Mouse (Mus musculus) adrenal gland, postnatal 10 days (tissue): ENCODE data around the gene Hist1h3d. TPM values are rescaled to one million over a fixed set of nuclear protein-coding genes. Genes with fewer than 3 reads are reported as not detected.
"Not testable (repeated sequence)": the region's sequence is repeated elsewhere in the genome, so short reads cannot be mapped to it uniquely, and the experiment has no call there.

Experiments
- DNase-seq: peaks from one replicate; pipeline ENCODE4 v3.0.0; 2021; ENCODE audit warnings: mixed read lengths
- total RNA-seq, 2 experiments: library from RNA; stranded (reverse); gene quantifications; 2 replicates each; pipeline ENCODE4 v1.2.3; 2021

Hist1h3d gene
- total RNA-seq, 2 experiments from 2014 or later: 38.0 to 43.5 TPM

DNA sequence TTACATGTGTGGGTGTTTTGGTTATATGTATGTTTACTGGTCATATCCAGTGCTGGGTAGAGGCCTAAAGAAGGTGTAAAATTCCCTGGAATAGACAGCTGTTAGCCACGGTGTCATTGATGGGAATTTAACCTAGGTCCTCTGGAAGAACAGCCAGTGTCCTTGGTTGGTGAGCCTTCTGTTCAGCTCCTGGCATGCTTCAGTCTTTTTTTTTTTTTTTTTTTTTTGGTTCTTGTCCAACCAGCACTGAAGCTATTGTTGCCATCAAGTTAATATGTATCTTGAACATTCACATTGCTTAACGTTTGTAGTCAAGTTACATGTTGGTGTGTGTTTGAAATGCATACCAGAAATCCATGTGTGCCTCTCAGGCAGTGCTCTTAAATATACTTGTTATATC, 11.1 kb upstream of the Hist1h3d start:
- no peak for DNase-seq

DNA sequence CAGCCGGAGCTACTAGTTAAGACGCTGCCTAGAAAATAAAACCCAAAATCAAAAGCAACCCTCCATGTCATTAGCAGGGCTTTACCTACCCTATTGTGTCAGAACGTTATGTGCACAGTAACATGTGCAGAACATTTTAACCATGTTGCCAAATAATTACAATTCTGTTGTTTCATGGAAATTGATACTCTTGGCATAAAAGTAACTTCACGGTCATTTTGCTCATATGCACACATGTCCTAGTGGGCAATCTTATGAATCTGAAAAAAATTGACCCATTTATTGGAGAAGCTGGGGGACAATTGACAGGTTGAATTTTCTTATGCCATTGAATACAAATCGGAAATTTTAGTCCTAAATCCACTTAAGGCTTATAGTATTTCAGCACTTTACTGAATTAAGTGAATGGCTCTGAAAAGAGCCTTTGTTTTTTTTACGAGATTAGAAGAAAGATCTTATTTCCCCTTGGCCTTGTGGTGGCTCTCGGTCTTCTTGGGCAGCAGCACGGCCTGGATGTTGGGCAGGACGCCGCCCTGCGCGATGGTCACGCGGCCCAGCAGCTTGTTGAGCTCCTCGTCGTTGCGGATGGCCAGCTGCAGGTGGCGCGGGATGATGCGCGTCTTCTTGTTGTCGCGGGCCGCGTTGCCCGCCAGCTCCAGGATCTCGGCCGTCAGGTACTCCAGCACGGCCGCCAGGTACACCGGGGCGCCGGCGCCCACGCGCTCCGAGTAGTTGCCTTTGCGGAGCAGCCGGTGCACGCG, 5.1 kb upstream of the Hist1h3d start:
- not testable (repeated sequence) for DNase-seq

GRCm38 (mm10) chr13:23571022-23571503, 4.5 kb upstream of the Hist1h3d start, which contains the start of the genes Hist1h2ae and Hist1h2bg:
Gene Hist1h2ae, minus strand, starts transcription at chr13:23571220.
Gene Hist1h2bg, plus strand, starts transcription at chr13:23571396.
- peak; percentile 69 for DNase-seq

GRCm38 (mm10) chr13:23571504-23572217, 3.9 kb upstream of the Hist1h3d start:
- DNase-seq: not testable (repeated sequence)

GRCm38 (mm10) chr13:23572218-23573033, 3.1 kb upstream of the Hist1h3d start:
- DNase-seq: no peak

DNA sequence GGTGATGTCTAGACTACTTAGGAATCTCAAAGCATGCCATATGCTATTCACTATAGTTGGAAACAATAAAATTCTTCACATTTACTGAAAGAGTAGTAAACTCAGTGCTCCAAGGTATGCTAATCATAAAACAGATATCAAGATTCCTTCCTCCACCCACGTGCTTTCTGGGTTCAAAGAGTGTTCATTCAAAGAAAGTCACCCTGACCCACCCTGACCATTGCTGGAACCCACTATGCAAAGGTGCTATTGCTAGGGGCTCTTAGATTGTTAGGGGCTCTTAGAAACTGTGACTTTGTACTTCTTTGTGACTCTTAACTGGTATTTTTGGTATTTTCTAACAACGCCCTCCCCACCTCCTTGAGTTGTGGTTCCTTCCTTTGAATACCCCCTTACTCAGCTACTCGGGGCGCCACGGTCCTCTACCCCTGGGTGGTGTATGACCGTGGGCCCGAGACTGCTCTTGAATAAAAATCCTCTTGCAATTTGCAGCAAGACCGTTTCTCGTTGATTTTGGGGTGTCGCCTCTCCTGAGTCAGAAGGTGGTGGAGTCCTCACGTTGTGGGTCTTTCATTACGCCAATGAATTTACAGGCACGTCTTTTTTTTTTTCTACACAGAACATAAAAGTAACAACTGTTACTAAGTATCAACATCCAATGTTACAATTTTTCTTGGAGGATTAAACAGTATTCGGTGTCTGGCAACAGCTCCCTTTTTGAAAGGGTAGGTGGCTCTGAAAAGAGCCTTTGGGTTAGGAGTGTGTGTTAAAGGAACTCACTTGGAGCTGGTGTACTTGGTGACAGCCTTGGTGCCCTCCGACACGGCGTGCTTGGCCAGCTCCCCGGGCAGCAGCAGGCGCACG, 2.3 kb upstream of the Hist1h3d start:
- not testable (repeated sequence) for DNase-seq

DNA sequence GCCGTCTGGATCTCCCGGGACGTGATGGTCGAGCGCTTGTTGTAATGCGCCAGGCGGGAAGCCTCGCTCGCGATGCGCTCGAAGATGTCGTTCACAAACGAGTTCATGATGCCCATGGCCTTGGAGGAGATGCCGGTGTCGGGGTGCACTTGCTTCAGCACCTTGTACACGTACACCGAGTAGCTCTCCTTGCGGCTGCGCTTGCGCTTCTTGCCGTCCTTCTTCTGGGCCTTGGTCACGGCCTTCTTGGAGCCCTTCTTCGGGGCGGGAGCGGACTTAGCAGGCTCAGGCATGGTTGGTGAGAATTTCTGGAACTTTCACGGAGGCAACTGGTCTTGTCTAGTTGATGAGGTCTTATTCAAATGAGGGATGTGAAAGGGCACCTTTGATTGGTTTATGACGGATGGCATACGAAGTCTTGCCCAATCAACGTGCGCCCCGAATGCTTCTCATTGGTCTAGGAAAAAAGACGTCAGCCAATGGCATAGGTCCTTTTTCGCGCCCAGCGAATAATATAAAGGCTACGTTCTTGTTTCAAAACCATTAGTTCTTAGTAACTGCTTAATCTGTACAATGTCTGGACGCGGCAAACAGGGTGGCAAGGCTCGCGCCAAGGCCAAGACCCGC, 1.6 kb upstream of the Hist1h3d start, which contains the start of the genes Hist1h2bf and Hist1h2ad:
Hist1h2bf (minus strand) TSS at position 299 of the 627 bp plus-strand sequence.
Hist1h2ad (plus strand) TSS at position 484 of the 627 bp plus-strand sequence.
- DNase-seq: peak; percentile 88

GRCm38 (mm10) chr13:23574546-23575170, 905 bp upstream of the Hist1h3d start:
- DNase-seq: not testable (repeated sequence)

GRCm38 (mm10) chr13:23575864-23576313, 326 bp downstream of the Hist1h3d start:
- not testable (repeated sequence) for DNase-seq

GRCm38 (mm10) chr13:23576351-23576881, 853 bp downstream of the Hist1h3d start:
- DNase-seq: no peak

GRCm38 (mm10) chr13:23576906-23577639, 1.5 kb downstream of the Hist1h3d start:
- no peak for DNase-seq

GRCm38 (mm10) chr13:23577835-23578234, 2.3 kb downstream of the Hist1h3d start:
- no peak for DNase-seq

DNA sequence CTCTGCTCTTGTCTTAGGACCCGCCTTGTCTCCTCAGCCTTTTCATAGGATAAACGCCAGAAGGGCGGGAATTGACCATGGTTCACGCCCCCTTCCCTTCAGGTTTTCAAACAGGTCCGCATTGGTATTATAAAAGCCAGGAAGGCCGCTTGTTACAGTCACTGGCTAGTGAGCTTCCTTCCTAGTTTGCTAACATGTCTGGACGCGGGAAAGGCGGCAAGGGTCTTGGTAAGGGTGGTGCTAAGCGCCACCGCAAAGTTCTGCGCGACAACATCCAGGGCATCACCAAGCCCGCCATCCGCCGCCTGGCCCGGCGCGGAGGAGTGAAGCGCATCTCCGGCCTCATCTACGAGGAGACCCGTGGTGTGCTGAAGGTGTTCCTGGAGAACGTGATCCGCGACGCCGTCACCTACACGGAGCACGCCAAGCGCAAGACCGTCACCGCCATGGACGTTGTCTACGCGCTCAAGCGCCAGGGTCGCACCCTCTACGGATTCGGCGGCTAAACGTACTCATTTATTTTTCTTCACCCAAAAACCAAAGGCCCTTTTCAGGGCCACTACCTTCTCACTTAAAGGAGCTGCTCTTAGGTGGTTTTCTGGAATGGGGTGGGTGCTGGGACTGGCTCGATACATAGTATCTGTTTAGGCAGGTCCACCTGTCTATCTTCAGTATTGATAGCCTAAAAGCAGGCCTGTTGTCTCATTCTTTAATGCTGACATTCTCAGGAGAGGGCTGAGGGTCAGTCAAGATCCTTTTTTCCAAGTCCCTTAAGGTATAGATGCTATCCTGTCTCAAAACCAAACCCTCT, 6.0 kb downstream of the Hist1h3d start, which contains the start of gene Hist1h4d:
Hist1h4d (plus strand) TSS at position 191 of the 811 bp plus-strand sequence.
- peak; percentile 97 for DNase-seq

DNA sequence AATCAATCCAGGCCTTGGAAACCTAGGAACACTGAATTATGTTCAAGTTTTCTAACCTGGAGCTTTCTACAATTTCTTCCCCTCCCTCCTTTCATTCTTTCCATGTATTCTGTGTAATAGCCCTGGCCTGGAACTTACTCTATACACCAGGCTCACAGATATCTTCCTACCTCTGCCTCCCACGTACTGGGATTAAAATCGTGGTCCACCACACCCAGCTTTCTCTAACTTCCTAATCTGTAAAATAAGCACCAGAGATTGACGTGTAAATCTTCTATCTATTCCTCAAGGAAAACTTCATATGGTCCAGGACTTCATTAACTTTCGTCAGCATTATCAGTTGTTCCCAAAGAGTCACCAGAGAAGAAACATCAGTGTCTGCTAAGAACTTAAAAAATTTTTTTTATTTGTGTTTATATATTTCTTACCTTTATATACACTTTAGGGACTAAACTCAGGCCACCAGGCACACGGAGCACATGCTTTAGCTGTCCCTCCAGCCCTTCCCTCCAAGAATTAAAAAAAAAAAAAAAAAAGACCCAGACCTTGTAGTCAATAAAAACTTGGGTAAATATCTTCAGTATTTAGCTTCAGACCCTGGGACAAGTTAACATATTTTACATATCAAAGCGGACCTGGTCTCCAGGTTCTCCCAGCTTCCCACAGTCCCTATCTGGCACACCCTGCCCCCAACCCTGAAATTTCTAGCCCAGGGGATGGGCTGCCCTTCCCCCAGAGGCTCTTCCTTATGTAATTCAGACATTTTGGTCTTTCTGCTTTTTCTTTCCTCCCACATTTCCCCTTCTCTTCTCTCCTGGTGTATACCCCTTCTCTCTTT, 6.9 kb downstream of the Hist1h3d start:
- no peak for DNase-seq

DNA sequence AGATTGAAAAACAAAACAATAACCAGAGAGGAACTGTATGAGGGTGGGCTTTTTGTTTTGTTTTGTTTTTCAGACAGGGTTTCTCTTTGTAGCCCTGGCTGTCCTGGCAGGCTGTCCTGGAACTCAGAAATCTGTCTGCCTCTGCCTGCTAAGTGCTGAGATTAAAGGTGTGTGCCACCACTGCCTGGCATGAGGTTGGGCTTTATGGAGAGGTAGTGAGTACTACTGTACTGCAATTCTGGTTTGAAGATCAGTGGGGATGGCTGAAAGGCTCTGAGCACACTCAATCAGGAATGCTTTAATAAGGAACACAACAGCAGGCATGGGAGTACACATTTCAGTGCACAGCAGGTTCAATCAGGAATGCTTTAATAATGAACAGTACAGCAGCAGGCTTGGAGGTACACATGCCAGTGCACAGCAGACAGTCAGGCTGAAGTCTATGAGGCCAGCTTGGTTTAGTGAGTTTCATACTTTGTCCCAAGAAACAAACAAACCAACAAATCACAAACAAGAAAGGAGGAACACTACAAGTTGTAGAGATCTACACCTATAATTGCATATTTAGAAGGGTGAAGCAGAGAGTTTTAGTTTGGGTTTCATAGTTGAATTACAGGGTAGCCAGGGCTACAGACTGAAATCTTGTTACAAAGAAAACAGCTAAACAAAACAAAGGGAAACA, 8.0 kb downstream of the Hist1h3d start:
- DNase-seq: no peak

GRCm38 (mm10) chr13:23584331-23584730, 8.8 kb downstream of the Hist1h3d start:
- no peak for DNase-seq
